Mouse (Mus musculus): ENCODE data around the gene Slc39a11. TPM values are rescaled to one million over a fixed set of nuclear protein-coding genes. Genes with fewer than 3 reads are reported as not detected.
A peak's percentile ranks its signal among the peaks of the same experiment; 100 is the strongest.

Gene Slc39a11
- polyA plus RNA-seq, 1 experiment from 2014 or later: 42.2 TPM

GRCm38 (mm10) chr11:113268831-113269319 is 381.0 kb downstream of the Slc39a11 start:
- no peak overlapping the region for H3K4me3 ChIP-seq
- H3K4me1 ChIP-seq: peaks cover 33% of the 10 kb centered on the region
- H3K36me3 ChIP-seq: no peaks in the 10 kb centered on the region
- no peak overlapping the region for H3K9ac ChIP-seq (replicated peaks)
- no peak overlapping the region for H3K4me2 ChIP-seq (replicated peaks)
- H3K9me3 ChIP-seq: no peaks in the 10 kb centered on the region
- H3K27me3 ChIP-seq: no peaks in the 10 kb centered on the region
- 94% methylated on average over 8 of the region's 8 CpGs for WGBS
- ATAC-seq (replicated peaks): no peak
- H3K27ac ChIP-seq (replicated peaks): no peak overlapping the region

DNA sequence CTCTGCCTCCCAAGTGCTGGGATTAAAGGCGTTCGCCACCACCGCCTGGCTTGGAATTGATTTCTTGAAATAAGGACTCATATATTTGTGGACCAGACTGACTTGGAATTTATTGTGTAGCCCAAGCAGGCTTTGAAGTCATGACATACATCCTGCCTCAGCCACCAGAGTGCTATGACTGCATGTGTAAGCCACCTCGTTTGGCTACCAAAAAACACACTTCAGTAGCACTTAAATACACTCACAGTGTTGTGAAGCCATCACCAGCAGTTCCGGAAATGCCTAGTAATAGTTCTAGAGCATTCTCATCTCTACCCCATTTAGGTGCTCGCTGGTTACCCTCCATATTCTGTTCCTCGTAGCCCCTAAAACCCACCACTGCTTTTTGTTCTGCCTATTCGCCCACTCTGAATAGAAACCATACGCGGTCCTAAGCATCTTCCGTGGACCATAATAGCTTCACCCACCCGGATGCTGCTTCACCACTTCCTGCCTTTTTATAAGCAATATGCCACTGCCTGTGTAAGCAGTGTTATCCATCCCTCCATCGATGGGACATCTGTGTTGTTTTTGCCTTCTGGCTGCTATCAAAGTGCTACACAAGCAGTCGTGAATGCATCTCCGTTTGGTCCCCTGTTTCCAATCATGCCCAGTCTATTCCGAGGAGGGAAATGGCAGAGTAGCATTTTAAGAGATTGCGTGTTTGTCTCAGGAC is 382.2 kb downstream of the Slc39a11 start:
- no peaks in the 10 kb centered on the region for H3K27me3 ChIP-seq
- H3K4me1 ChIP-seq: peaks cover 30% of the 10 kb centered on the region
- 76% methylated on average over 17 of the region's 17 CpGs for WGBS
- H3K36me3 ChIP-seq: no peaks in the 10 kb centered on the region
- ATAC-seq (replicated peaks): no peak
- H3K27ac ChIP-seq (replicated peaks): peak overlapping the region; percentile 84
- H3K4me2 ChIP-seq (replicated peaks): no peak overlapping the region
- no peaks in the 10 kb centered on the region for H3K9me3 ChIP-seq
- no peak overlapping the region for H3K9ac ChIP-seq (replicated peaks)
- H3K4me3 ChIP-seq: no peak overlapping the region

DNA sequence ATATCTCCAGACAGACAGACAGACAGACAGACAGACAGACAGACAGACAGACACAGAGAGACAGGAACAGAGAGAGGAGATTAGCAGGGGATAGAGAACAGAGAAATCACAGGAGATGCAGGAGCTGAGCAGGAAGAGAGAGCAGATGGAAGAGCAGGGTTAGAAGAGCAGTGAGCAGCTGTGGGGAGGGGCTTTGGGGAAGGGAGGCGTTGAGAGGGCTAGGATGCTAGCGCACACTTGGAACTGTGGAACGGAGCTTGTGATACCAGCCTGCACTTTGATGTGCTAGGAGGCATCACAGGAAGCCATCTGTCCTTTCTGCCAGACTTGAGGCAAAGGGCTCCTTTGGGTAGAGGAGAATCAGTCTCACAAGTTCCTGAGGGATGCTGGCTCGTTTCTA is 383.2 kb downstream of the Slc39a11 start:
- WGBS: 38% methylated on average over 4 of the region's 4 CpGs
- no peaks in the 10 kb centered on the region for H3K36me3 ChIP-seq
- ATAC-seq (replicated peaks): peak; percentile 88
- no peaks in the 10 kb centered on the region for H3K9me3 ChIP-seq
- no peaks in the 10 kb centered on the region for H3K27me3 ChIP-seq
- no peak overlapping the region for H3K9ac ChIP-seq (replicated peaks)
- no peak overlapping the region for H3K4me2 ChIP-seq (replicated peaks)
- H3K4me1 ChIP-seq: peaks cover 34% of the 10 kb centered on the region
- no peak overlapping the region for H3K4me3 ChIP-seq
- H3K27ac ChIP-seq (replicated peaks): peak overlapping the region; percentile 84

DNA sequence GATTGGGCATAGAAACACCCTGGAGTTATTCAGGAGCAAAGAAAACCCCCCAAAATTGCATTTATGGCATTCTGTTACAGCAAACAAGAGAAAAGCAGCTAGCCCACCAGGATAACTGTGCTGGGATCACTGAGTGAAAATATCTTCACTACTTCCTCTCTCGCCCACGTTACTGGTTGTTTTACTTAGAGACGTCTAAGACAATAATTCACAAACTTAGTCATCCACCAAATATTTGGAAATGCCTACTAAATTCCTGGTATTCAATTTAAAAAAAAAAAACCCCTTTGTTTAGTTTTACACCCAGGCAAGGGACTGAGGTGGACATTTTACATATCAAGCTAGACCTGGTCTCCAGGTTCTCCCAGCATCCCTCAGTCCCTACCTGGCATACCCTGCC is 384.3 kb downstream of the Slc39a11 start:
- H3K4me1 ChIP-seq: peaks cover 40% of the 10 kb centered on the region
- no peaks in the 10 kb centered on the region for H3K9me3 ChIP-seq
- no peak overlapping the region for H3K4me2 ChIP-seq (replicated peaks)
- no peak overlapping the region for H3K9ac ChIP-seq (replicated peaks)
- no peak for ATAC-seq (replicated peaks)
- 0 out of 2 replicates have a peak overlapping the region, but pooled peaks have one; percentile 27 for H3K27ac ChIP-seq (replicated peaks)
- no peaks in the 10 kb centered on the region for H3K36me3 ChIP-seq
- H3K27me3 ChIP-seq: no peaks in the 10 kb centered on the region
- 81% methylated on average over 3 of the region's 3 CpGs for whole genome bisulfite sequencing
- no peak overlapping the region for H3K4me3 ChIP-seq

GRCm38 (mm10) chr11:113263971-113264370 is 385.9 kb downstream of the Slc39a11 start:
- Histone ChIP-seq H3K4me3 (no peak overlapping the region), H3K4me2 (replicated peaks) (no peak overlapping the region), H3K9ac (replicated peaks) (no peak overlapping the region), H3K9me3 (no peaks in the 10 kb centered on the region), H3K4me1 (peaks cover 40% of the 10 kb centered on the region), H3K27ac (replicated peaks) (no peak overlapping the region), H3K36me3 (no peaks in the 10 kb centered on the region), H3K27me3 (no peaks in the 10 kb centered on the region)
- WGBS: 51% methylated on average over 7 of the region's 7 CpGs
- ATAC-seq (replicated peaks): no peak

DNA sequence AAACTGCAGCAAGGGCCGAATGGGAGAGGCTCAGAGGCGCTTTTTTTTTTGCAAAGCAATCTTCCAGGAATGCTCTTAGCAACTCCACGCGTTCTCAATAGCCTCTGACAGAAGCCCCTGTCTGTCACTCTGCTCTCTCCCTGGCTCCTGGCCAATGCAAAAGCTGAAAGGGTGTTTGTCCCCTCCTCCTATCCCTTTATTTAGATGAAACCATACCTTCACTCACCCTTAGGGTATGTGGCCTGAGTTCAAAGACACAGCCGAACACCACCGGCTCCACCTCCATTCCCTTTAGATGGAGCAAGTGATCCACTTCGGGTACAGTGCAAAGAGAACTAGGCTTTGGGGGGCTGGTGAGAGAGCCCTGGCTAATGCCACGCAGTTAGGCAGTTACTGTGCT is 387.8 kb downstream of the Slc39a11 start:
- 11% methylated on average over 8 of the region's 8 CpGs for WGBS
- peaks cover 34% of the 10 kb centered on the region for H3K4me1 ChIP-seq
- ATAC-seq (replicated peaks): peak; percentile 33; the same call in 1 of the 2 replicates
- H3K9ac ChIP-seq (replicated peaks): no peak overlapping the region
- H3K36me3 ChIP-seq: no peaks in the 10 kb centered on the region
- no peak overlapping the region for H3K4me3 ChIP-seq
- peak overlapping the region; percentile 62 for H3K27ac ChIP-seq (replicated peaks)
- H3K4me2 ChIP-seq (replicated peaks): no peak overlapping the region
- no peaks in the 10 kb centered on the region for H3K27me3 ChIP-seq
- H3K9me3 ChIP-seq: no peaks in the 10 kb centered on the region

DNA sequence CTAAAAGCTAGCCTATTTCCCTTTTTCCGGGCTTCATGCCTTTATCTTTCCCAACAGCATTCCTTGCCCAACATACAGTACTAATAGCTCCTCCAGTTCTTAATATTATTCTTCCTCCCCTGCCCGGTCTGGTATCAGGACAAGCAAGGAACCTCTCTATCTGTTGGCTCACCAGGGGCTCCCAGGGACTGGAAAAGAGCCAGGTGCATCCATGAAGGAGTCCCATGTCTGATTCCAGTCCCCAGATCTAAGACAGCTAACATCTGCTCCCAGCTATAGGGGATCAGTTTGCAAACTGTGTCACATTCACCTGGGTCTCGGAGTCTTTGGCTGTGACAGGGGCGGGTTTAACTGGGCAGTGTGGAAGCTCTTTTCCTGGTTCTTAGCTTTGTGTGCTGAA is 388.5 kb downstream of the Slc39a11 start:
- peak overlapping the region; percentile 24; the same call in 1 of the 2 replicates for H3K9ac ChIP-seq (replicated peaks)
- peaks cover 28% of the 10 kb centered on the region for H3K4me1 ChIP-seq
- H3K27ac ChIP-seq (replicated peaks): peak overlapping the region; percentile 62
- H3K27me3 ChIP-seq: no peaks in the 10 kb centered on the region
- H3K4me2 ChIP-seq (replicated peaks): no peak overlapping the region
- no peaks in the 10 kb centered on the region for H3K36me3 ChIP-seq
- no peaks in the 10 kb centered on the region for H3K9me3 ChIP-seq
- WGBS: 72% methylated on average over 4 of the region's 4 CpGs
- no peak for ATAC-seq (replicated peaks)
- no peak overlapping the region for H3K4me3 ChIP-seq

DNA sequence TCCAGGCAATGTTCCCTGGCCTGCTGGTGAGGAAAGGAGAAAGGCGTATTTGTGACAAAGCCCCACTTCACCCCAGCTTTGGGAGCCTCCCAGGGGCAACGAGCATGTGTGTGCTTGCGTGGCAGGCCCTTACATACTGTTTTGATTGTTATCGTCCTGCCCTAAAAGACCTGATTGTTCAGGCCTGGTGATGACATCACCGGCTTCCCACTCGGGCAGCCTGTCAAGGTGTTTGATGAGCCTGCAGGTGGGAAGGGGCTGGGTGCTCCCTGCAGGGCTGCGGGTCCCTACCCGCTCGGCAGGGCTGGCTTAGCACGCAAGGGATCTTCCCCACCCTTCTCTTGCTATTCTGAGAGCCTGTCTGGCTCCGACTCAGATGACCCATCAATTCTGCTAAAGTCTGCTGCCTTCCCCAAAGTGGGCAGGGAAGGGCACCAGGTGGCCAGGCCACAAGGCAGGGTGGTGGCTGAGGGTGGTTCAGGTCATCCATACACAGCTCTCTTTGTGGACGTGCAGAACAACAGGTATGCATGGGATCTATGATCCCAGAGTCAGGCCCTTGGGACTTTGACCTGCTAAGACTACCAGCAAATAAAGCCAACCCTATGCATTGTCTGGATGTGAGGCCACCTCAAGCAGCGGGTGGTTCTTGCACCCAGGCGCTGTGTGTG is 390.0 kb downstream of the Slc39a11 start:
- no peak overlapping the region for H3K4me2 ChIP-seq (replicated peaks)
- ATAC-seq (replicated peaks): no peak
- no peaks in the 10 kb centered on the region for H3K36me3 ChIP-seq
- no peak overlapping the region for H3K27ac ChIP-seq (replicated peaks)
- no peak overlapping the region for H3K4me3 ChIP-seq
- H3K4me1 ChIP-seq: peaks cover 24% of the 10 kb centered on the region
- no peaks in the 10 kb centered on the region for H3K27me3 ChIP-seq
- 68% methylated on average over 14 of the region's 14 CpGs for whole genome bisulfite sequencing
- no peaks in the 10 kb centered on the region for H3K9me3 ChIP-seq
- no peak overlapping the region for H3K9ac ChIP-seq (replicated peaks)

DNA sequence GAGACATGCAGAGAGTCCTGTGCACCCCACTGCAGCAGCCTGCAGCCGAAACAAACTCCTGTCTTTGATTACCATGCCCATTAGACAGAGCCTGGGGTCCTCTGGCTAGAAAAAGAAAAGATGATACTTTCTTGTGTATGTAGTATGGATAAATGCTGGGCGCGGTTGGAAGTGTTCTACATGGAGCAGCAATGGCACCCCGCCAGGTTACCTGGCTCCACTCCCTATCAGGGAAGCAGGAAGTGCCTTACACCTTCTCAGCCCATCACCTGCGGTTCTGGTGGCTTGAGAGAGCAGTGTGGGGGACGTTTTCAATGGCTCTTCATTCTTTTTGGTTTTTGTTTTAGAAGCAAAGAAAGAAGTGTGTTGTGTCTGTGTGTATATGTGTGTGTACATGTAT is 391.9 kb downstream of the Slc39a11 start:
- Histone ChIP-seq H3K9me3 (no peaks in the 10 kb centered on the region), H3K36me3 (no peaks in the 10 kb centered on the region), H3K4me1 (peaks cover 20% of the 10 kb centered on the region), H3K4me3 (no peak overlapping the region), H3K4me2 (replicated peaks) (no peak overlapping the region), H3K27ac (replicated peaks) (no peak overlapping the region), H3K27me3 (no peaks in the 10 kb centered on the region), H3K9ac (replicated peaks) (no peak overlapping the region)
- WGBS: 87% methylated on average over 6 of the region's 6 CpGs
- ATAC-seq (replicated peaks): no peak

DNA sequence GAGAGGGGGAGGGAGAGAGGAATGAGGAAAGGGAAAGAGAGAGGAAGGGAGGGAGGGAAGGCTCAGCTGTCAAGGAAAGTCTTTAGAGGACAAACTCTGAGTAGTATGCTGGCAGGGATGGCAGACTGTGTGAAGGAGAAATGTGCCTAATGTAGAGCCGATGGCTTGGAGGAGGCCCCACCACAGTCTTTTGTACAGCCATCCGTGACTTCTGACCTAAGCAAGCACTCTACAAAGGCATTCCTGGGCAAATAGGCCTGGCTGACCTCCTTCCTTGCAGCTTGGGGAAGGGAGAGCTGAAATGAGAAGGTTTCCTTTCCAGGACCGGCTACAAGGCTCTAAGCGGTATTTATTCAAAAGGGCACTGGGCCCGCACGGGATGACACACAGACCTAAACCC is 395.2 kb downstream of the Slc39a11 start:
- Histone ChIP-seq H3K4me1 (no peaks in the 10 kb centered on the region), H3K9ac (replicated peaks) (no peak overlapping the region), H3K9me3 (no peaks in the 10 kb centered on the region), H3K4me2 (replicated peaks) (no peak overlapping the region), H3K27me3 (no peaks in the 10 kb centered on the region), H3K36me3 (no peaks in the 10 kb centered on the region), H3K4me3 (no peak overlapping the region), H3K27ac (replicated peaks) (no peak overlapping the region)
- no peak for ATAC-seq (replicated peaks)
- 61% methylated on average over 6 of the region's 6 CpGs for WGBS

GRCm38 (mm10) chr11:113253169-113253568 is 396.7 kb downstream of the Slc39a11 start:
- H3K4me2 ChIP-seq (replicated peaks): no peak overlapping the region
- no peaks in the 10 kb centered on the region for H3K27me3 ChIP-seq
- ATAC-seq (replicated peaks): no peak
- H3K9me3 ChIP-seq: no peaks in the 10 kb centered on the region
- no peak overlapping the region for H3K27ac ChIP-seq (replicated peaks)
- no peaks in the 10 kb centered on the region for H3K36me3 ChIP-seq
- no peak overlapping the region for H3K4me3 ChIP-seq
- WGBS: 88% methylated on average over 4 of the region's 4 CpGs
- no peaks in the 10 kb centered on the region for H3K4me1 ChIP-seq
- no peak overlapping the region for H3K9ac ChIP-seq (replicated peaks)

GRCm38 (mm10) chr11:113251172-113251571 is 398.7 kb downstream of the Slc39a11 start:
- no peaks in the 10 kb centered on the region for H3K36me3 ChIP-seq
- no peak overlapping the region for H3K9ac ChIP-seq (replicated peaks)
- no peak for ATAC-seq (replicated peaks)
- no peaks in the 10 kb centered on the region for H3K4me1 ChIP-seq
- no peak overlapping the region for H3K4me3 ChIP-seq
- 95% methylated on average over 7 of the region's 7 CpGs for WGBS
- H3K9me3 ChIP-seq: no peaks in the 10 kb centered on the region
- H3K27ac ChIP-seq (replicated peaks): no peak overlapping the region
- no peaks in the 10 kb centered on the region for H3K27me3 ChIP-seq
- H3K4me2 ChIP-seq (replicated peaks): no peak overlapping the region

Data from forebrain, embryonic 15.5 days (tissue).